Mouse (Mus musculus) heart, adult 2 months (tissue): Measurements from ENCODE around the gene Slc10a6. TPM values are rescaled to one million over a fixed set of nuclear protein-coding genes. Genes with fewer than 3 reads are reported as not detected.

Experiments
- DNase-seq, 2 experiments: peaks; one replicate each; pipeline ENCODE4 v3.0.0; 2021
- H3K27ac ChIP-seq: fragments of 200-600 bp; 2 replicates; pipeline ENCODE4 v1.8.1; 2022
- H3K27me3 ChIP-seq: fragments of 200-500 bp; 2 replicates; pipeline ENCODE4 v1.6.1; 2012; ENCODE audit warnings: mild to moderate bottlenecking, low read length, inconsistent platforms, mixed read lengths; ENCODE audit not compliant: control insufficient read depth, insufficient read depth
- H3K36me3 ChIP-seq: fragments of 200-500 bp; 2 replicates; pipeline ENCODE4 v1.6.1; 2012; ENCODE audit warnings: low read length, inconsistent platforms; ENCODE audit not compliant: control insufficient read depth, insufficient read depth
- H3K4me1 ChIP-seq: fragments of 200-500 bp; 2 replicates; pipeline ENCODE4 v1.6.1; 2011; ENCODE audit warnings: low read length; ENCODE audit not compliant: control insufficient read depth, insufficient read depth
- H3K4me3 ChIP-seq: fragments of 200-600 bp; 2 replicates; pipeline ENCODE4 v1.8.1; 2022
- H3K79me2 ChIP-seq: fragments of 200-500 bp; replicated peaks from 2 replicates; pipeline ENCODE4 v1.6.1; 2012; ENCODE audit warnings: mild to moderate bottlenecking, inconsistent platforms, low read length, moderate library complexity, mixed read lengths; ENCODE audit not compliant: control insufficient read depth, insufficient read depth
- H3K9ac ChIP-seq: fragments of 200-500 bp; 2 replicates; pipeline ENCODE4 v1.6.1; 2012; ENCODE audit warnings: low read depth, mild to moderate bottlenecking, control low read depth, inconsistent platforms, low read length, mixed read lengths
- CTCF ChIP-seq: fragments of 200-600 bp; IDR thresholded peaks from 2 replicates; pipeline ENCODE4 v1.8.1; 2022; ENCODE audit warnings: antibody characterized with exemption, mild to moderate bottlenecking, moderate library complexity
- EP300 ChIP-seq: fragments of 200-500 bp; IDR thresholded peaks from 2 replicates; pipeline ENCODE4 v1.6.1; 2011; ENCODE audit warnings: low read depth, low read length, control low read depth; ENCODE audit not compliant: insufficient read depth
- POLR2A ChIP-seq: fragments of 200-500 bp; IDR thresholded peaks from 2 replicates; pipeline ENCODE4 v1.6.1; 2011; ENCODE audit warnings: mild to moderate bottlenecking, low read depth, low read length, control low read depth; ENCODE audit not compliant: insufficient read depth
- WGBS: fragments of 180-500 bp; shearing (Covaris S2); methylation state at CpG from one replicate; pipeline ENCODE4 v1.1.7; 2018; 5-methylcytosine and 5-hydroxymethylcytosine counted together
- intact Hi-C: fragments of 180-260 bp; cut with DNase I; formaldehyde crosslinking; loops from one replicate; pipeline ENCODE4 v1.15.1; 2025
- long read RNA-seq: library from polyadenylated mRNA; stranded (forward); transcript quantifications from one replicate; pipeline ENCODE4 v2.0.0, GENCODE M21; 2021
- polyA plus RNA-seq: library from polyadenylated mRNA; depleted of rRNA; stranded (reverse); fragments of >200 nt; gene quantifications from 2 replicates; pipeline ENCODE4 v1.2.3, GENCODE M21; 2012; rRNA removed
- total RNA-seq, 2 experiments: library from RNA; stranded (reverse); gene quantifications; 2 replicates each; pipeline ENCODE4 v1.2.3; 2021

Gene Slc10a6
- total RNA-seq, result 1 to 10 TPM; 6.3 to 8.3 TPM
- polyA plus RNA-seq, result 3.9 and 4.1 TPM in 2 replicates
- long read RNA-seq, transcript Slc10a6-201 (6 exons, 2,124 nt), result major isoform, 9 of 10 reads
- long read RNA-seq, partial matches to known transcripts, result 1 of 10 reads
- long read RNA-seq, other reads (novel, unspliced or antisense), result 0 of 10 reads

- H3K27ac ChIP-seq, result peak within 1 kb of the TSS; percentile 86
- no peaks in the 10 kb centered on the region for H3K79me2 ChIP-seq
- intact Hi-C loops, result no loop called here
- H3K4me3 ChIP-seq, result peak within 1 kb of the TSS; percentile 61
- H3K9ac ChIP-seq, result peak within 1 kb of the TSS; percentile 41
- peaks cover 22% of the 10 kb centered on the region for H3K4me1 ChIP-seq
- TF ChIP-seq CTCF (no peak), POLR2A (peak; percentile 68), EP300 (peak; percentile 100)
- H3K36me3 ChIP-seq, result peaks cover 8% of the 10 kb centered on the region
- no peaks in the 10 kb centered on the region for H3K27me3 ChIP-seq
- 8% methylated on average over 17 of the region's 17 CpGs for WGBS
- peak; percentile 87 to 93 for DNase-seq
Measured at GRCm38 (mm10) chr5:103629111-103629764, at the start of gene Slc10a6. Gene Slc10a6 (minus strand): TSS chr5:103629403.

GRCm38 (mm10) chr5:103678974-103679373 is 49.8 kb upstream of the Slc10a6 start:
- intact Hi-C loops, result loop anchor here (5.0 kb wide), 1 partner anchor 248 kb away; no protein-coding TSS in a partner anchor
- H3K27ac ChIP-seq, result no peak overlapping the region
- no peak overlapping the region for H3K4me3 ChIP-seq
- H3K4me1 ChIP-seq, result no peaks in the 10 kb centered on the region
- TF ChIP-seq CTCF, result no peak
- no peak for TF ChIP-seq EP300
- TF ChIP-seq POLR2A, result no peak
- no peaks in the 10 kb centered on the region for H3K27me3 ChIP-seq
- no peak overlapping the region for H3K9ac ChIP-seq
- no peaks in the 10 kb centered on the region for H3K36me3 ChIP-seq
- no peaks in the 10 kb centered on the region for H3K79me2 ChIP-seq
- no peak for DNase-seq
- 92% methylated on average over 5 of the region's 5 CpGs for WGBS

GRCm38 (mm10) chr5:103677894-103678293 is 48.7 kb upstream of the Slc10a6 start:
- Histone ChIP-seq H3K36me3 (no peaks in the 10 kb centered on the region), H3K27ac (no peak overlapping the region), H3K27me3 (no peaks in the 10 kb centered on the region), H3K9ac (no peak overlapping the region), H3K4me3 (no peak overlapping the region), H3K79me2 (no peaks in the 10 kb centered on the region), H3K4me1 (no peaks in the 10 kb centered on the region)
- intact Hi-C loops, result loop anchor here (5.0 kb wide), 1 partner anchor 249 kb away; no protein-coding TSS in a partner anchor
- WGBS, result 81% methylated on average over 6 of the region's 6 CpGs
- DNase-seq, result no peak
- TF ChIP-seq POLR2A (no peak), CTCF (no peak), EP300 (no peak)

GRCm38 (mm10) chr5:103676289-103676881 is 47.2 kb upstream of the Slc10a6 start:
- no peaks in the 10 kb centered on the region for H3K27me3 ChIP-seq
- intact Hi-C loops, result loop anchor here (5.0 kb wide), 1 partner anchor 251 kb away; no protein-coding TSS in a partner anchor
- H3K36me3 ChIP-seq, result no peaks in the 10 kb centered on the region
- H3K4me3 ChIP-seq, result no peak overlapping the region
- no peak for DNase-seq
- H3K79me2 ChIP-seq, result no peaks in the 10 kb centered on the region
- no peak overlapping the region for H3K9ac ChIP-seq
- WGBS, result 85% methylated on average over 6 of the region's 6 CpGs
- H3K4me1 ChIP-seq, result no peaks in the 10 kb centered on the region
- no peak overlapping the region for H3K27ac ChIP-seq
- no peak for TF ChIP-seq EP300
- TF ChIP-seq CTCF, result no peak

GRCm38 (mm10) chr5:103674482-103674881 is 45.3 kb upstream of the Slc10a6 start:
- intact Hi-C loops, result no loop called here
- Histone ChIP-seq H3K27me3 (no peaks in the 10 kb centered on the region), H3K36me3 (no peaks in the 10 kb centered on the region), H3K4me1 (no peaks in the 10 kb centered on the region), H3K9ac (no peak overlapping the region), H3K79me2 (no peaks in the 10 kb centered on the region), H3K4me3 (no peak overlapping the region), H3K27ac (no peak overlapping the region)
- no peak for DNase-seq
- 72% methylated on average over 6 of the region's 6 CpGs for whole genome bisulfite sequencing
- no peak for TF ChIP-seq POLR2A
- no peak for TF ChIP-seq EP300
- no peak for TF ChIP-seq CTCF

- intact Hi-C loops, result no loop called here
- H3K9ac ChIP-seq, result no peak overlapping the region
- H3K27me3 ChIP-seq, result no peaks in the 10 kb centered on the region
- H3K79me2 ChIP-seq, result no peaks in the 10 kb centered on the region
- TF ChIP-seq EP300 (no peak), POLR2A (no peak), CTCF (no peak)
- no peak overlapping the region for H3K4me3 ChIP-seq
- DNase-seq, result no peak
- no peak overlapping the region for H3K27ac ChIP-seq
- no peaks in the 10 kb centered on the region for H3K36me3 ChIP-seq
- no peaks in the 10 kb centered on the region for H3K4me1 ChIP-seq
- 80% methylated on average over 4 of the region's 4 CpGs for WGBS
Measured at GRCm38 (mm10) chr5:103673611-103674010, 44.4 kb upstream of the Slc10a6 start.
